Mouse (Mus musculus) neural tube, embryonic 15.5 days (tissue): ENCODE measurements at regions not wholly inside any gene's neighbourhood (a gene's known extent, or its start where the extent isn't known, plus 50 kb on each side); places are given as distances from the start of the nearest gene placed in this dataset.

Experiments
- ATAC-seq: fragments of 200-750 bp; cut with Nextera tagmentation; 2 replicates; pipeline ENCODE4 v1.8.0; 2017; ENCODE audit warnings: mild to moderate bottlenecking, moderate TSS enrichment, moderate library complexity; ENCODE audit not compliant: low FRiP score
- H3K27ac ChIP-seq: fragments of 300-500 bp; sonication (generic); replicated peaks from 2 replicates; pipeline ENCODE4 v1.5.1; 2015; ENCODE audit warnings: mild to moderate bottlenecking, inconsistent platforms
- H3K27me3 ChIP-seq: fragments of 300-500 bp; sonication (generic); replicated peaks from 2 replicates; pipeline ENCODE4 v1.6.1; 2015; ENCODE audit warnings: inconsistent platforms
- H3K36me3 ChIP-seq: fragments of 300-500 bp; sonication (generic); 2 replicates; pipeline ENCODE4 v1.6.1; 2015; ENCODE audit warnings: inconsistent platforms
- H3K4me1 ChIP-seq: fragments of 300-500 bp; sonication (generic); 2 replicates; pipeline ENCODE4 v1.6.1; 2015; ENCODE audit warnings: inconsistent platforms
- H3K4me2 ChIP-seq: fragments of 300-500 bp; sonication (generic); 2 replicates; pipeline ENCODE4 v1.6.1; 2015; ENCODE audit warnings: inconsistent platforms, mild to moderate bottlenecking, moderate library complexity
- H3K4me3 ChIP-seq: fragments of 300-500 bp; sonication (generic); replicated peaks from 2 replicates; pipeline ENCODE4 v1.5.1; 2015; ENCODE audit warnings: mild to moderate bottlenecking, inconsistent platforms
- H3K9ac ChIP-seq: fragments of 300-500 bp; sonication (generic); replicated peaks from 2 replicates; pipeline ENCODE4 v1.6.1; 2015; ENCODE audit warnings: mild to moderate bottlenecking, inconsistent platforms
- H3K9me3 ChIP-seq: fragments of 300-500 bp; sonication (generic); replicated peaks from 2 replicates; pipeline ENCODE4 v1.6.1; 2016; ENCODE audit warnings: inconsistent platforms
- WGBS: fragments of 180-500 bp; shearing (Covaris S2); methylation state at CpG from one replicate; pipeline ENCODE4 v1.1.7; 2015; ENCODE audit warnings: mixed read lengths; 5-methylcytosine and 5-hydroxymethylcytosine counted together

GRCm38 (mm10) chr13:44018489-44019303, 234.1 kb downstream of the Cd83 start:
- Histone ChIP-seq H3K36me3 (no peaks in the 10 kb centered on the region), H3K4me2 (peak overlapping the region; percentile 24; the same call in 1 of the 2 replicates), H3K4me1 (peaks cover 4% of the 10 kb centered on the region; the same call in 1 of the 2 replicates), H3K27me3 (0 out of 2 replicates have a peak, but pooled peaks cover 5% of the 10 kb centered on the region), H3K9ac (no peak overlapping the region), H3K9me3 (no peaks in the 10 kb centered on the region), H3K4me3 (no peak overlapping the region), H3K27ac (no peak overlapping the region)
- ATAC-seq: no peak
- 13% methylated on average over 8 of the region's 8 CpGs for WGBS

- H3K4me3 ChIP-seq: no peak overlapping the region
- peaks cover 4% of the 10 kb centered on the region; the same call in 1 of the 2 replicates for H3K4me1 ChIP-seq
- H3K27ac ChIP-seq: no peak overlapping the region
- ATAC-seq: no peak
- H3K9me3 ChIP-seq: no peaks in the 10 kb centered on the region
- H3K36me3 ChIP-seq: no peaks in the 10 kb centered on the region
- no peak overlapping the region for H3K4me2 ChIP-seq
- H3K27me3 ChIP-seq: 0 out of 2 replicates have a peak, but pooled peaks cover 5% of the 10 kb centered on the region
- H3K9ac ChIP-seq: no peak overlapping the region
Measured at GRCm38 (mm10) chr13:44019304-44019583, 234.7 kb downstream of the Cd83 start.

DNA sequence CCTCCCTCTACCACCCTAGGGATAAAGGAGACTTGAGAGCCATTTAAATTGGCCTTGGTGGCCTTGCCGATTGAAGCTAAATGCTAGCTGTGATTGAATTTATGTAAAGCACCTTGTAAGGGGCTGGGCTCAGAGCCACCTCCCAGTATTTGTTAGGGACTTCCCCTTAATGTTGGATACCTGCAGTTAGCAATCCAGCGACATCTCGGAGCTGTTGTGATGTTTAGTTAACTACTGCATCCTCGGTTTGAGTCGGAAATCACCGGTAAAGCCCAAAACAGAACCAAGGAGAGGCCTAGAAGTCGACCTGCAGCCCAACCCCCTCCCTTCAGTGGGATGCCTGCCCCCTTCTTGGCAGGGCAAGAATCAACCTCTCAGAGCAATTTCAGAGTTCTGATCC, 236.3 kb downstream of the Cd83 start:
- H3K4me2 ChIP-seq: no peak overlapping the region
- no peak for ATAC-seq
- H3K4me3 ChIP-seq: no peak overlapping the region
- 0 out of 2 replicates have a peak, but pooled peaks cover 5% of the 10 kb centered on the region for H3K27me3 ChIP-seq
- H3K4me1 ChIP-seq: peaks cover 4% of the 10 kb centered on the region
- no peaks in the 10 kb centered on the region for H3K36me3 ChIP-seq
- no peak overlapping the region for H3K27ac ChIP-seq
- 21% methylated on average over 7 of the region's 7 CpGs for WGBS
- H3K9ac ChIP-seq: no peak overlapping the region
- no peaks in the 10 kb centered on the region for H3K9me3 ChIP-seq

- no peak for ATAC-seq
- Histone ChIP-seq H3K9ac (no peak overlapping the region), H3K9me3 (no peaks in the 10 kb centered on the region), H3K4me1 (peaks cover 15% of the 10 kb centered on the region), H3K4me2 (no peak overlapping the region), H3K27me3 (0 out of 2 replicates have a peak, but pooled peaks cover 3% of the 10 kb centered on the region), H3K4me3 (no peak overlapping the region), H3K36me3 (no peaks in the 10 kb centered on the region), H3K27ac (no peak overlapping the region)
- WGBS: 68% methylated on average over 10 of the region's 10 CpGs
Measured at GRCm38 (mm10) chr13:44022106-44022505, 237.5 kb downstream of the Cd83 start.

DNA sequence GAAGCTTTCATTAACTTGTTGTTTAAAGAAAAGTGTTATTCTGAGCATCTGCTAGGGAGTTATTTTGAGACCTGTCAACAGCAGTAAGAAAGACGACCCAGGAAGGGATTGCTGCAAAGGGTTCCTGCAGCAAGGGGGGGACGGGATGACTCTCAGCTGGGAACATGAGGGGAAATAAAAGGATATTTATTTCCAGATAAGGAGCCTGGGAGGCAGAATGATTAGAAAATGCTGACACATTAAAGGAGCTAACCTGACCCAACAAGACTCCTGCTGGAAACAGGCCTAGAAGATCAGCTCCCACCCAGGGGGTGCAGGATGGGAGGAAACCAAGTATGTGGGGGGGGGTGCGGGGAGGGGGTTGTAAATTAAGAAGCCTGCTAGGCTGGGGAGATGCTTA, 240.0 kb downstream of the Cd83 start:
- Histone ChIP-seq H3K9me3 (no peaks in the 10 kb centered on the region), H3K4me3 (no peak overlapping the region), H3K27ac (no peak overlapping the region), H3K4me2 (no peak overlapping the region), H3K36me3 (no peaks in the 10 kb centered on the region), H3K27me3 (0 out of 2 replicates have a peak, but pooled peaks cover 3% of the 10 kb centered on the region), H3K4me1 (peaks cover 14% of the 10 kb centered on the region), H3K9ac (no peak overlapping the region)
- 54% methylated on average over 3 of the region's 3 CpGs for WGBS
- ATAC-seq: no peak

DNA sequence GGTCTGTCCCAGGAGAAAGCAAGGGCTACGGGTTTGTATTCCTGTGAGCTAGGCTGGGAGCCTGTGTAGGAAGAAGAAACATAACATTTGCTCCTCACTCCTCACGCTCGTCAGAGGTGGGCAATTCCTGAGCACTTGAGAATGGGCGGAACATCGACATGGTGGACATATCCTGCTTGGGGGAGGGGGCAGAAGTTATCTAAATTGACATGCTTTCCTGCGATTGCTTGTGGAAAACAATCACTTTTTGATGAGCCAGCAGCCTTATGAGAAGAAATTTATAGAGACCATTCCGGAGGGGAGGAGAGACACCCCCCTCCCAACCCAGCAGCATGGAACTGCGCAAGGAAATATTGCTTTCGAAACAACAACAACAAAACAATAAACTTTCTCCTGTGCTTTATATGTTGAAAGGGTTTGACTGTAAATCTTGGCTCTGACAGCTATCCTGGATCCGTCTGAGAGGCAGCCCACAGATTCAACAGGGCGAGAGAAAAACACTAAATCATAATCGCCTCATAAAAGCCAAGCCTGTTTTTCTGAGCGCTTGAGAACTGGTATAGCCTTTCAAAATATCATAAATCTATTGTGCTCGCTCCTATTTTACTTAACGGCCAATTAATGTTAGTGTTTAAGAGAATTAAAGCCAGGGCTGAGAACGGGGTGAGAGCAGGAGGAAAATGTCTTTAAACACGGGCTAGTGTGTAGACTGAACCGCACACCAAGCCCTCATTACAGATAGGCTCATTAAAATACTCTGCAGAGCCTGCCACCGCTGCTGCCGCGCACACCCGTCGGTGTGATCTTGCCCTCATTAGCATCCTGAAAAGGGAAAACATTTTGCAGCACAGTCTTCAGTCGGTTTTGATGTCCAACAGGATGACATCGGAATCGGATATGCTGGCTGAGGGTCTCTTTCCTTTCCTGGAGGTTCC, 242.0 kb downstream of the Cd83 start:
- 25% methylated on average over 26 of the region's 26 CpGs for WGBS
- peak overlapping the region; percentile 43 for H3K4me2 ChIP-seq
- peak; percentile 61 for ATAC-seq

DNA sequence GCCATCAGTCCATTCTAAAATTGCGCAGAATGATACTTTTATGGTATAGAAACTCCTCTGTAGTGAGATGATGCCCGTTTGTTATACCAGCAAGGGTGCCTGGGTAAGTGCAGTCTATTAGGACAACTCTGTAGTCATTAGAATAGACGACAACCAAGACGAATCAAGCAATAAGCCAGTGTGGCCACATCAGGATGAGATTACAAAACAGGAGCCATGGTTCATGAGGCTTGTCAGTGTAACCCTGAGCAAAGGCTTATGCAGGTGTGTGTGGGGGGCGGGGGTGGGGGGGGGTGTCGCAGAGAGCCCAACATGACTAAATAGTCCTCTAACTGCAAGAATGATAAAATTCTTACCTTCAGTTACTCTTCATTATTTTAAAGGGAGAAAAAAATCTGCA, 243.5 kb downstream of the Cd83 start:
- no peaks in the 10 kb centered on the region for H3K36me3 ChIP-seq
- H3K9me3 ChIP-seq: no peaks in the 10 kb centered on the region
- no peak for ATAC-seq
- H3K4me1 ChIP-seq: peaks cover 14% of the 10 kb centered on the region
- no peak overlapping the region for H3K9ac ChIP-seq
- H3K27me3 ChIP-seq: no peaks in the 10 kb centered on the region
- H3K27ac ChIP-seq: no peak overlapping the region
- no peak overlapping the region for H3K4me2 ChIP-seq
- no peak overlapping the region for H3K4me3 ChIP-seq
- WGBS: 84% methylated on average over 6 of the region's 6 CpGs

More for the DNA sequence above, 242.0 kb downstream of the Cd83 start:
- H3K4me1 ChIP-seq: peaks cover 14% of the 10 kb centered on the region
- no peak overlapping the region; the same call in none of the 2 replicates for H3K27ac ChIP-seq
- H3K36me3 ChIP-seq: no peaks in the 10 kb centered on the region
- no peak overlapping the region for H3K4me3 ChIP-seq
- 0 out of 2 replicates have a peak, but pooled peaks cover 3% of the 10 kb centered on the region for H3K27me3 ChIP-seq
- H3K9me3 ChIP-seq: no peaks in the 10 kb centered on the region
- no peak overlapping the region for H3K9ac ChIP-seq

DNA sequence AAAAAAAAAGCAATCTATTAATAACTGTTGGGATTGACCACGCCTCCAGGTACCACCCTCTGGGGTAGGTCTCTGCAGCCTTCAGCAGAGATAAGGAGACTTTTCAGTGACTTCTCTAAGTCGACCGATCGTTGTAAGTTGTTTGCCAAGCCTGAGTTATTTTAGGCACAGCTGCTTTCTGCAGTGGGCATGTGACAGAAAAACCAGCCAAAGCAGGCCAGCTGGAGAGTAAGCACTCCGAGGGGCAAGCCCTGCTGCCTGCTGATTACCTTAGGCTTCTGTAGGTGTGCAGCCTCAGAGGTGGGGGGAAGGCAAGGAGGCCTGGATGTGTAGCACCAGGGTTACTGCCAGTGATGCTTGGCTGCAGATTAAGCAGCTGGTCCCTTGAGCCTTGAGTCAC, 246.0 kb downstream of the Cd83 start:
- 88% methylated on average over 5 of the region's 5 CpGs for WGBS
- no peaks in the 10 kb centered on the region for H3K36me3 ChIP-seq

GRCm38 (mm10) chr13:44037774-44038294, 253.3 kb downstream of the Cd83 start:
- H3K9me3 ChIP-seq: no peaks in the 10 kb centered on the region
- no peak overlapping the region for H3K4me3 ChIP-seq
- no peak overlapping the region for H3K27ac ChIP-seq
- H3K4me1 ChIP-seq: 0 out of 2 replicates have a peak, but pooled peaks cover under 1% of the 10 kb centered on the region
- WGBS: 68% methylated on average over 8 of the region's 8 CpGs
- H3K27me3 ChIP-seq: no peaks in the 10 kb centered on the region
- no peak overlapping the region for H3K9ac ChIP-seq
- no peak overlapping the region for H3K4me2 ChIP-seq
- H3K36me3 ChIP-seq: no peaks in the 10 kb centered on the region
- ATAC-seq: no peak

More for the DNA sequence above, 246.0 kb downstream of the Cd83 start:
- Histone ChIP-seq H3K27me3 (no peaks in the 10 kb centered on the region), H3K4me1 (peaks cover 14% of the 10 kb centered on the region), H3K4me2 (no peak overlapping the region), H3K27ac (no peak overlapping the region), H3K4me3 (no peak overlapping the region), H3K9ac (no peak overlapping the region), H3K9me3 (no peaks in the 10 kb centered on the region)
- no peak for ATAC-seq

GRCm38 (mm10) chr13:44038322-44038721, 253.7 kb downstream of the Cd83 start:
- Histone ChIP-seq H3K4me1 (peaks cover 5% of the 10 kb centered on the region), H3K4me2 (no peak overlapping the region)
- ATAC-seq: no peak

GRCm38 (mm10) chr13:44040640-44041039, 256.1 kb downstream of the Cd83 start:
- ATAC-seq: no peak
- no peaks in the 10 kb centered on the region for H3K36me3 ChIP-seq
- no peak overlapping the region for H3K9ac ChIP-seq
- H3K4me1 ChIP-seq: peaks cover 11% of the 10 kb centered on the region
- no peak overlapping the region for H3K4me2 ChIP-seq
- H3K27me3 ChIP-seq: no peaks in the 10 kb centered on the region
- 45% methylated on average over 7 of the region's 7 CpGs for WGBS
- H3K27ac ChIP-seq: no peak overlapping the region
- H3K4me3 ChIP-seq: no peak overlapping the region
- H3K9me3 ChIP-seq: no peaks in the 10 kb centered on the region

More at GRCm38 (mm10) chr13:44038322-44038721, 253.7 kb downstream of the Cd83 start:
- no peaks in the 10 kb centered on the region for H3K27me3 ChIP-seq
- no peak overlapping the region for H3K27ac ChIP-seq
- H3K4me3 ChIP-seq: no peak overlapping the region
- no peaks in the 10 kb centered on the region for H3K9me3 ChIP-seq
- H3K9ac ChIP-seq: no peak overlapping the region
- no peaks in the 10 kb centered on the region for H3K36me3 ChIP-seq
- 41% methylated on average over 7 of the region's 7 CpGs for whole genome bisulfite sequencing
